Mouse (Mus musculus) T-helper 2 cell (primary cell): ENCODE results near the gene Kcnq1.

Experiments
- in situ Hi-C: fragments of 300-600 bp; cut with MboI, MseI; formaldehyde crosslinking; loops from one replicate; pipeline ENCODE4 v1.15.1; 2025; ENCODE audit warnings: high pct_unique_total_duplicates

Gene Kcnq1

GRCm38 (mm10) chr7:143265829-143266438 is 159.8 kb downstream of the Kcnq1 start:
- in situ Hi-C loops, result no loop called here

- in situ Hi-C loops, result no loop called here
Observed at GRCm38 (mm10) chr7:143273747-143274146, 167.6 kb downstream of the Kcnq1 start.

- in situ Hi-C loops, result no loop called here
Observed at GRCm38 (mm10) chr7:143275030-143275429, 168.9 kb downstream of the Kcnq1 start.

DNA sequence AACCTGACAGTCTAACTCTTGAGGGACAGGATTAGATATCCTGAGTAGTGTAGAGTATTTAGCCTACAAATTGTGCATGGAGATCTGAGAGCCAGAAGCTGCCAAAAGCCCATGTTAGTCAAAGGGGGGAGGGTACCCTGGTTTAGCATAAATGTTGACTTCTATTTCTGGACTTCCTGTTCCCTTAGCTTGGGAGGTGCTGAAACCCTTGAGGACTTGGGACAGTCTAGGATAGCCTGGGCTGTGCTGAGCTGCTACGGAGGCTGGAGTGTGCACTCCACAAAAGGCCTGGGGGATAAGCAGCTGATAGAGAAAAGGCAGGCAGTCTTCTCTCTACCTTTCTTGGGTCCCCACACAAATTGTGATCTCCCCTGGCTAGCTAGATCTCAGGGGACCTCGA is 177.5 kb downstream of the Kcnq1 start:
- in situ Hi-C loops, result no loop called here

DNA sequence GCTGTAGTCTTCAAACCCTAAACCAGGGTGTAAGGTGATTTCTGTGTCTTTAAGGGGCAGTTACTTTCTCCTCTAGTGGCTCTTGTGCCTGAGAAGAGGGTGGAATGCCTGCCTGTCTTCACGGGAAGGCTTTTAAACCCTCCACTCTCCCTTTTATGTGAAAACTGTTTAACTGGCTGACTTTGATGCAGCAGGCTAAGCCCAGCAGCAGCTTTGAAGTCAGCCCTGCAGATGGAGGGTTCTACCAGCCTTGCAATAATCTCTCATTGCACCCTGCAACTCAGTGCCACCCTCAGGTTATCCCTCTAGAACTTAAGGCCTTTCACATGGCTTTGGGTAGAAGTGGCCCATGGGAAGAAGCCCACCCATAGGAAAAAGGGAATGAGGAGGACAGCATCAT is 178.7 kb downstream of the Kcnq1 start:
- in situ Hi-C loops, result no loop called here

- in situ Hi-C loops, result no loop called here
Observed at GRCm38 (mm10) chr7:143285440-143285839, 179.3 kb downstream of the Kcnq1 start.

DNA sequence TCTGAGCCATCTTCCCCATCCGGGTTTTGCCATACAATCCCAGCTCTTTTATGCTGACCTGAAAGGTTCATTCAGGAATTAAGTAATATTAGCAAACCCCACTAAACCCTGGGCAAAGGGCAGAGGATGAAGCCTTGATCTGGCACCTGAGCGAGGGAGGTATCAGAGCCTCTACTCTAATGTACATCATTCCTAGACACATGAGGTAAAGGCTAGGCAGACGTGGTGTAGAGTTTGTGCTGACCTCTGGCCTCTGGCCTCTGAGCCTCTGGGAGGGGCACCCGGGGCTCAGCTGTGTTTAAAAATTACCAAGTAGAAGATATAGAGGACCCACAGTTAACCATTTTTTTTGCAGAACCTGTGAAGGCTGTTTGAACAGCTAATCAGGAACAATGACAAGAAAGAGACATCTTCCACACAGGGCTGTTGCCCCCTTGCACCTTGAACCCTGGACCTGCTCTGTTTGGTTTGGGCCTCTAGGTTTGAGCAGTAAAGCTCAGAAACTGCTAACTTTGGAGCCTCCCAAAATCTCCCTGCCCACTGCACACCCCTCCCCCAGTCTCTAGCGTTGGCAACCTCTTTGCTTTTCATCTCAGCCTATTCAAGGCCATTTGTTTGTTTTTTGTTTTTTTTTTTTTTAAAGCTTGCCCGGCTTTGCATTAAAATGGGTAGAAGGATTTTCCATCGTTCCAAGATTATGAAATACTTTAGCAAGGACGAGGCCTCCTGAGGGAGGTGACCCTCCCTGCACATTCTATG is 180.5 kb downstream of the Kcnq1 start:
- in situ Hi-C loops, result no loop called here

- in situ Hi-C loops, result no loop called here
Observed at GRCm38 (mm10) chr7:143288135-143288534, 182.0 kb downstream of the Kcnq1 start.

GRCm38 (mm10) chr7:143289082-143289849 is 183.1 kb downstream of the Kcnq1 start:
- in situ Hi-C loops, result no loop called here

GRCm38 (mm10) chr7:143294690-143295355 is 188.7 kb downstream of the Kcnq1 start:
- in situ Hi-C loops, result no loop called here

- in situ Hi-C loops, result no loop called here
Observed at GRCm38 (mm10) chr7:143295356-143296000, 189.3 kb downstream of the Kcnq1 start.

GRCm38 (mm10) chr7:143296001-143296379 is 189.8 kb downstream of the Kcnq1 start:
- in situ Hi-C loops, result no loop called here

DNA sequence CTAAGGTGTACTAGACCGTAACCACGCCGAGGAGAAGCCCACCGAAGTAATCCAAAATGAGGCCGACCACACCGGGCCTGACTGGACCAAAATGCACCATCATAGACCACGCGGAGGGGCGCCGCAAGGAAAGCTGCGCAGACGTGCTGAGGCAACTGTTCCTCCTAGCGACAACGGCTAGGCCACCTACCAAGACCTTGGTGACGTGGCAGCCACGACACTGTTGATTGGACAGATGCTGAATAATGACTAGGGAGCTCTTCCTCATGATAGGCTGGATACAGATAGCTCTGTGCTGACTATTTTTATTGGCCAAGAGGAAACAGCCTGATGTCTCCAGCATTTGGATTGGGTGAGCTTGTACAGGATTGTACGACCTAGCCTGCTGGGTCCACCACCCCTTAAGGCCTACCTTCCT is 190.2 kb downstream of the Kcnq1 start:
- in situ Hi-C loops, result no loop called here

GRCm38 (mm10) chr7:143300037-143300436 is 193.9 kb downstream of the Kcnq1 start:
- in situ Hi-C loops, result no loop called here

DNA sequence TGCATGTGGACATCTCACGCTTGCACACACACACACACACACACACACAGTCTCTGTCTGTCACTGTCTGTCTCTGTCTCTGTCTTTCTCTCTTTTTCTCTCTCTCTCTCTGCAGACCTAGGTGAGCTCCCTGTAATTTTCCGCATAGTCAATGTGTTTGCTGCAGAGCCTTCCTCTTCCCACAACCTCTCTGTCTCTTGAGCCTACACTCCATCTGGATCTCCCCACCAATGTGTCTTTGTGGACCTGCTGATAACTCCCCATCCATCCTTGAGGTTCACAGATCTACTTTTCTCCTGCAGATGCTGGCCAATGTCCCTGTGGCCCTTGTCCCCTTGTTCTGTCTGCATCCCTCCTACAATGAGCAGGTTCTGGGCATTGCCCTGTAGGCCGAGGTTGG is 194.5 kb downstream of the Kcnq1 start:
- in situ Hi-C loops, result no loop called here

GRCm38 (mm10) chr7:143302156-143302555 is 196.0 kb downstream of the Kcnq1 start:
- in situ Hi-C loops, result no loop called here

- in situ Hi-C loops, result no loop called here
Observed at GRCm38 (mm10) chr7:143302593-143303238, 196.6 kb downstream of the Kcnq1 start.

- in situ Hi-C loops, result no loop called here
Observed at GRCm38 (mm10) chr7:143303557-143303956, 197.4 kb downstream of the Kcnq1 start.

DNA sequence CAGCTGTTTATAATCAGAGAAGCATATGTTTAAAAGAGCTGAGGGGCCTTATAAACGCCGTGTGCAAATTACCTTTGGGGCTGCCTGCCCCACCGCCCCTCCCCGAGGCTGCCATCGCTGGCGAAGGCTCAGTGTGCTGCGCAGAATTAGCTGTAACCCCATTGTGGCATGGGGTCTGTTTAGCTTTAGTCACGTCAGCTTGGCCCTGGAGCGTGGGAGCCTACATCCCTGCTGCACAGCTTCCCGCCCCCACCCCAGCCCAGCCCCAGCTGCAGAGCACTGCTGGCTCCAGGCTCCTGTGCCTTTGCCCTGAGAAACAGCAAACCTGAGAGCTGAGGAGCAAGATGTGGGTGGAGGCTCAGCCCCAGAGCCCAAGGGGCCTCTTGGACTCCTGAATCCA is 199.6 kb downstream of the Kcnq1 start:
- in situ Hi-C loops, result no loop called here

DNA sequence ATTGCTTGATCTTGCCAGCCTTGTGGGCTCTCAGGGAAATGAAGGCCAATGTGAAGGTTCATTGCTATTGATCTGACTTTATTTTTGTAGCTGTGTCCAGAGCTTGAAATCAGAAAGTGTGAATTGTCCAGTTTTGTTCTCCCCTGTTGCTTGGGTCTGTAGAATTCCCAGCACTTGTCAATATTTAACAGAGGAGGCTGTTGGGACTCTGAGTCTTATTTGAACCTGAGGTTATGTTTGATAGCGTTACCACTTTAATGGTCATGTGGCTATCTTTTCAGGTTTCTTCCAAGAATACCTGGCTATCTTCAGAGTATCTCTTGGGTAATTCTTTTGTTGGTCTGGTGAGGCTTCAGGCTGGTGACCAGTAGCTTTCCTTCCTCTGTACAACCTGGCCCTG is 201.8 kb downstream of the Kcnq1 start:
- in situ Hi-C loops, result no loop called here

- in situ Hi-C loops, result no loop called here
Observed at GRCm38 (mm10) chr7:143310311-143310710, 204.1 kb downstream of the Kcnq1 start.
